Mouse (Mus musculus): ENCODE measurements around the gene Gatad2b. TPM values are rescaled to one million over a fixed set of nuclear protein-coding genes. Genes with fewer than 3 reads are reported as not detected.
A peak's percentile ranks its signal among the peaks of the same experiment; 100 is the strongest.

Gene Gatad2b
- total and polyA plus RNA-seq, 2 experiments from 2014 or later = 12.6 to 34.1 TPM

- TF ChIP-seq CTCF (IDR thresholded peaks at IDR 0.05; ENCODE audit: low read depth) = no peak
- Histone ChIP-seq H3K27ac (ENCODE audit: low read depth, low read length) (no peak overlapping the region), H3K27me3 (ENCODE audit: insufficient read depth, low read length) (no peaks in the 10 kb centered on the region), H3K9me3 (ENCODE audit: low read length) (no peaks in the 10 kb centered on the region), H3K4me3 (ENCODE audit: low read depth, low read length) (no peak overlapping the region), H3K36me3 (ENCODE audit: insufficient read depth) (peaks cover 95% of the 10 kb centered on the region), H3K9ac (no peak overlapping the region), H3K4me1 (ENCODE audit: insufficient read depth) (no peaks in the 10 kb centered on the region), H3K4me2 (ENCODE audit: low read depth) (no peak overlapping the region)
- ATAC-seq (no peak), DNase-seq (no peak)
- WGBS = 93% methylated on average over 4 of the region's 4 CpGs
Measured at GRCm38 (mm10) chr3:90404609-90405008, 111.6 kb downstream of the Gatad2b start.

GRCm38 (mm10) chr3:90406414-90406813, 113.4 kb downstream of the Gatad2b start:
- TF ChIP-seq CTCF (IDR thresholded peaks at IDR 0.05; ENCODE audit: low read depth) = no peak
- Histone ChIP-seq H3K27ac (ENCODE audit: low read depth, low read length) (no peak overlapping the region), H3K36me3 (ENCODE audit: insufficient read depth) (peaks cover 93% of the 10 kb centered on the region), H3K4me3 (ENCODE audit: low read depth, low read length) (no peak overlapping the region), H3K4me1 (ENCODE audit: insufficient read depth) (no peaks in the 10 kb centered on the region), H3K9me3 (ENCODE audit: low read length) (no peaks in the 10 kb centered on the region), H3K4me2 (ENCODE audit: low read depth) (no peak overlapping the region), H3K27me3 (ENCODE audit: insufficient read depth, low read length) (no peaks in the 10 kb centered on the region), H3K9ac (no peak overlapping the region)
- ATAC-seq (no peak), DNase-seq (no peak)
- 99% methylated on average over 5 of the region's 5 CpGs for WGBS

GRCm38 (mm10) chr3:90408721-90409120, 115.7 kb downstream of the Gatad2b start:
- peaks cover 72% of the 10 kb centered on the region for H3K36me3 ChIP-seq (ENCODE audit: insufficient read depth)
- DNase-seq = no peak
- H3K9ac ChIP-seq = no peak overlapping the region

GRCm38 (mm10) chr3:90412312-90413010, 119.5 kb downstream of the Gatad2b start:
- no peak overlapping the region for H3K4me3 ChIP-seq (ENCODE audit: low read depth, low read length)
- no peaks in the 10 kb centered on the region for H3K9me3 ChIP-seq (ENCODE audit: low read length)
- DNase-seq = peak; percentile 71
- no peak overlapping the region for H3K9ac ChIP-seq
- 53% methylated on average over 5 of the region's 5 CpGs for WGBS
- H3K36me3 ChIP-seq (ENCODE audit: insufficient read depth) = peaks cover 71% of the 10 kb centered on the region
- H3K27me3 ChIP-seq (ENCODE audit: insufficient read depth, low read length) = no peaks in the 10 kb centered on the region
- H3K4me1 ChIP-seq (ENCODE audit: insufficient read depth) = no peaks in the 10 kb centered on the region
- peak; percentile 90 for TF ChIP-seq CTCF (IDR thresholded peaks at IDR 0.05; ENCODE audit: low read depth)
- peak; percentile 56 for ATAC-seq
- no peak overlapping the region for H3K4me2 ChIP-seq (ENCODE audit: low read depth)
- H3K27ac ChIP-seq (ENCODE audit: low read depth, low read length) = no peak overlapping the region

More at GRCm38 (mm10) chr3:90408721-90409120, 115.7 kb downstream of the Gatad2b start:
- H3K27me3 ChIP-seq (ENCODE audit: insufficient read depth, low read length) = no peaks in the 10 kb centered on the region
- TF ChIP-seq CTCF (IDR thresholded peaks at IDR 0.05; ENCODE audit: low read depth) = no peak
- no peak overlapping the region for H3K4me3 ChIP-seq (ENCODE audit: low read depth, low read length)
- H3K4me2 ChIP-seq (ENCODE audit: low read depth) = no peak overlapping the region
- no peaks in the 10 kb centered on the region for H3K9me3 ChIP-seq (ENCODE audit: low read length)
- H3K4me1 ChIP-seq (ENCODE audit: insufficient read depth) = no peaks in the 10 kb centered on the region
- H3K27ac ChIP-seq (ENCODE audit: low read depth, low read length) = no peak overlapping the region
- ATAC-seq = no peak
- 91% methylated on average over 3 of the region's 3 CpGs for WGBS

GRCm38 (mm10) chr3:90413011-90413396, 120.0 kb downstream of the Gatad2b start:
- Histone ChIP-seq H3K9me3 (ENCODE audit: low read length) (no peaks in the 10 kb centered on the region), H3K4me2 (ENCODE audit: low read depth) (no peak overlapping the region), H3K27ac (ENCODE audit: low read depth, low read length) (no peak overlapping the region), H3K27me3 (ENCODE audit: insufficient read depth, low read length) (no peaks in the 10 kb centered on the region), H3K4me3 (ENCODE audit: low read depth, low read length) (no peak overlapping the region), H3K36me3 (ENCODE audit: insufficient read depth) (peaks cover 69% of the 10 kb centered on the region), H3K4me1 (ENCODE audit: insufficient read depth) (no peaks in the 10 kb centered on the region), H3K9ac (no peak overlapping the region)
- WGBS = 79% methylated on average over 3 of the region's 3 CpGs
- DNase-seq = no peak
- no peak for TF ChIP-seq CTCF (IDR thresholded peaks at IDR 0.05; ENCODE audit: low read depth)
- ATAC-seq = 0 out of 2 replicates have a peak, but pooled peaks have one; percentile 10

Small RNA genes lying within 50 kb of the gene (microRNA-seq; reads per million reads assigned to microRNA genes)
- 0.12 to 0.39 reads per million in 2 experiments for gene Mir7012

Other genes with a start within 250 kb of the Gatad2b start
- gene 4933434E20Rik, start 241.5 kb upstream of the Gatad2b start, total RNA-seq (2014; rRNA removed) = 91.3 and 94.7 TPM in 2 replicates
- 213 and 221 TPM in 2 replicates for gene 4933434E20Rik, start 241.5 kb upstream of the Gatad2b start, polyA plus RNA-seq (2015; fragmentation: Nextera tagmentation; extraction: Ambion mirVana)
- 76.9 and 103 TPM in 2 replicates for gene Ubap2l, start 240.6 kb upstream of the Gatad2b start, total RNA-seq (2014; rRNA removed)
- 93.8 and 118 TPM in 2 replicates for gene Ubap2l, start 240.6 kb upstream of the Gatad2b start, polyA plus RNA-seq (2015; fragmentation: Nextera tagmentation; extraction: Ambion mirVana)
- 315 and 316 TPM in 2 replicates for gene Tpm3, start 220.5 kb upstream of the Gatad2b start, total RNA-seq (2014; rRNA removed)
- gene Tpm3, start 220.5 kb upstream of the Gatad2b start, polyA plus RNA-seq (2015; fragmentation: Nextera tagmentation; extraction: Ambion mirVana) = 419 and 440 TPM in 2 replicates
- 0.31 and 0.38 TPM in 2 replicates for gene Nup210l, start 189.0 kb upstream of the Gatad2b start, total RNA-seq (2014; rRNA removed)
- 0.10 and 0.11 TPM in 2 replicates for gene Nup210l, start 189.0 kb upstream of the Gatad2b start, polyA plus RNA-seq (2015; fragmentation: Nextera tagmentation; extraction: Ambion mirVana)
- gene Rps27, start 79.5 kb upstream of the Gatad2b start, total RNA-seq (2014; rRNA removed) = 2,552 and 3,359 TPM in 2 replicates
- 824 and 1,232 TPM in 2 replicates for gene Rps27, start 79.5 kb upstream of the Gatad2b start, polyA plus RNA-seq (2015; fragmentation: Nextera tagmentation; extraction: Ambion mirVana)
- gene Rab13, start 79.5 kb upstream of the Gatad2b start, total RNA-seq (2014; rRNA removed) = 9.8 and 11.4 TPM in 2 replicates
- gene Rab13, start 79.5 kb upstream of the Gatad2b start, polyA plus RNA-seq (2015; fragmentation: Nextera tagmentation; extraction: Ambion mirVana) = 16.3 and 20.1 TPM in 2 replicates
- gene Jtb, start 61.6 kb upstream of the Gatad2b start, total RNA-seq (2014; rRNA removed) = 70.1 and 75.7 TPM in 2 replicates
- 131 and 139 TPM in 2 replicates for gene Jtb, start 61.6 kb upstream of the Gatad2b start, polyA plus RNA-seq (2015; fragmentation: Nextera tagmentation; extraction: Ambion mirVana)
- gene Creb3l4, start 49.7 kb upstream of the Gatad2b start, total RNA-seq (2014; rRNA removed) = 1.4 and 2.7 TPM in 2 replicates
- 0.91 and 1.0 TPM in 2 replicates for gene Creb3l4, start 49.7 kb upstream of the Gatad2b start, polyA plus RNA-seq (2015; fragmentation: Nextera tagmentation; extraction: Ambion mirVana)
- gene Slc39a1, start 45.0 kb upstream of the Gatad2b start, total RNA-seq (2014; rRNA removed) = 68.1 and 72.0 TPM in 2 replicates
- gene Slc39a1, start 45.0 kb upstream of the Gatad2b start, polyA plus RNA-seq (2015; fragmentation: Nextera tagmentation; extraction: Ambion mirVana) = 50.0 and 51.6 TPM in 2 replicates
- 13.9 and 17.2 TPM in 2 replicates for gene Crtc2, start 39.0 kb upstream of the Gatad2b start, total RNA-seq (2014; rRNA removed)
- gene Crtc2, start 39.0 kb upstream of the Gatad2b start, polyA plus RNA-seq (2015; fragmentation: Nextera tagmentation; extraction: Ambion mirVana) = 12.9 and 14.7 TPM in 2 replicates
- 20.1 and 29.8 TPM in 2 replicates for gene Dennd4b, start 28.0 kb upstream of the Gatad2b start, total RNA-seq (2014; rRNA removed)
- 4.4 and 5.1 TPM in 2 replicates for gene Dennd4b, start 28.0 kb upstream of the Gatad2b start, polyA plus RNA-seq (2015; fragmentation: Nextera tagmentation; extraction: Ambion mirVana)
- gene Slc27a3, start 96.8 kb downstream of the Gatad2b start, total RNA-seq (2014; rRNA removed) = 47.4 and 50.8 TPM in 2 replicates
- 23.7 and 25.0 TPM in 2 replicates for gene Slc27a3, start 96.8 kb downstream of the Gatad2b start, polyA plus RNA-seq (2015; fragmentation: Nextera tagmentation; extraction: Ambion mirVana)
- 49.7 and 51.5 TPM in 2 replicates for gene Ints3, start 140.4 kb downstream of the Gatad2b start, total RNA-seq (2014; rRNA removed)
- 16.0 and 20.6 TPM in 2 replicates for gene Ints3, start 140.4 kb downstream of the Gatad2b start, polyA plus RNA-seq (2015; fragmentation: Nextera tagmentation; extraction: Ambion mirVana)
- gene Npr1, start 172.7 kb downstream of the Gatad2b start, total RNA-seq (2014; rRNA removed) = 2.7 and 6.9 TPM in 2 replicates
- 1.7 and 2.1 TPM in 2 replicates for gene Npr1, start 172.7 kb downstream of the Gatad2b start, polyA plus RNA-seq (2015; fragmentation: Nextera tagmentation; extraction: Ambion mirVana)
- gene Ilf2, start 182.9 kb downstream of the Gatad2b start, total RNA-seq (2014; rRNA removed) = 199 and 239 TPM in 2 replicates
- 170 and 191 TPM in 2 replicates for gene Ilf2, start 182.9 kb downstream of the Gatad2b start, polyA plus RNA-seq (2015; fragmentation: Nextera tagmentation; extraction: Ambion mirVana)
- 41.4 and 48.2 TPM in 2 replicates for gene Snapin, start 197.9 kb downstream of the Gatad2b start, total RNA-seq (2014; rRNA removed)
- 79.1 and 80.4 TPM in 2 replicates for gene Snapin, start 197.9 kb downstream of the Gatad2b start, polyA plus RNA-seq (2015; fragmentation: Nextera tagmentation; extraction: Ambion mirVana)
- gene Chtop, start 216.3 kb downstream of the Gatad2b start, total RNA-seq (2014; rRNA removed) = 272 and 302 TPM in 2 replicates
- 179 and 186 TPM in 2 replicates for gene Chtop, start 216.3 kb downstream of the Gatad2b start, polyA plus RNA-seq (2015; fragmentation: Nextera tagmentation; extraction: Ambion mirVana)
- 16.1 and 33.6 TPM in 2 replicates for gene S100a1, start 221.2 kb downstream of the Gatad2b start, total RNA-seq (2014; rRNA removed)
- gene S100a1, start 221.2 kb downstream of the Gatad2b start, polyA plus RNA-seq (2015; fragmentation: Nextera tagmentation; extraction: Ambion mirVana) = 47.0 and 52.8 TPM in 2 replicates
- gene S100a13, start 221.3 kb downstream of the Gatad2b start, total RNA-seq (2014; rRNA removed) = 8.4 and 11.2 TPM in 2 replicates
- 16.1 and 20.5 TPM in 2 replicates for gene S100a13, start 221.3 kb downstream of the Gatad2b start, polyA plus RNA-seq (2015; fragmentation: Nextera tagmentation; extraction: Ambion mirVana)
- gene S100a14, start 233.7 kb downstream of the Gatad2b start, total RNA-seq (2014; rRNA removed) = 0.08 TPM in 1 of 2 replicates, not detected in the other
- gene S100a14, start 233.7 kb downstream of the Gatad2b start, polyA plus RNA-seq (2015; fragmentation: Nextera tagmentation; extraction: Ambion mirVana) = not detected in 2 replicates
- 39.4 and 48.7 TPM in 2 replicates for gene S100a16, start 244.1 kb downstream of the Gatad2b start, total RNA-seq (2014; rRNA removed)
- 74.4 and 78.6 TPM in 2 replicates for gene S100a16, start 244.1 kb downstream of the Gatad2b start, polyA plus RNA-seq (2015; fragmentation: Nextera tagmentation; extraction: Ambion mirVana)

All from forebrain, postnatal 0 days (tissue).